Mouse (Mus musculus): ENCODE data around the gene Slc47a2. TPM values are rescaled to one million over a fixed set of nuclear protein-coding genes. Genes with fewer than 3 reads are reported as not detected.

Slc47a2 gene
- polyA plus RNA-seq, 1 experiment from 2014 or later: not detected

DNA sequence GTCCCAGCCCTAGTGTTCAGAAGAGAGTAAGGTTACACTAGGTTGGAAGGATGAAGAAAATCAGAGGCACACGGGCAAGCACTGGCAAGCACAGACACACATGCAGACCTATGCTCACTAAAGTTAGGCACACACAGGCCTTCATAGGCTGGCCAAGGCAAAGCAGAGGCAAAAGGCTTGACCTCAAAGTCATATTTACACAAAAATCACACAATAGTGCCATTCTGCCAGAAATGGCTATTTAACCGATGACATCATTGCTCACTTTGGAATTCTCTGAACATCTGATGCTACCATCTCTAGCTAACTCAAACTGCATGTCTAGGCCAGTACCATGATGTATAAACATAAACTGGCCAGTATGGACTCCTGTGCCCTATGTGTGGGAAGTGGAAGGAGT lies 68.7 kb downstream of the Slc47a2 start:
- no peak overlapping the region for H3K4me3 ChIP-seq
- WGBS: 92% methylated on average over 2 of the region's 2 CpGs
- H3K27ac ChIP-seq: no peak overlapping the region
- H3K9ac ChIP-seq: no peak overlapping the region
- H3K4me2 ChIP-seq (replicated peaks): no peak overlapping the region
- no peaks in the 10 kb centered on the region for H3K36me3 ChIP-seq
- ATAC-seq (ENCODE audit: low FRiP score, low read depth): no peak
- no peaks in the 10 kb centered on the region for H3K9me3 ChIP-seq
- H3K27me3 ChIP-seq (replicated peaks): no peaks in the 10 kb centered on the region
- no peaks in the 10 kb centered on the region for H3K4me1 ChIP-seq

DNA sequence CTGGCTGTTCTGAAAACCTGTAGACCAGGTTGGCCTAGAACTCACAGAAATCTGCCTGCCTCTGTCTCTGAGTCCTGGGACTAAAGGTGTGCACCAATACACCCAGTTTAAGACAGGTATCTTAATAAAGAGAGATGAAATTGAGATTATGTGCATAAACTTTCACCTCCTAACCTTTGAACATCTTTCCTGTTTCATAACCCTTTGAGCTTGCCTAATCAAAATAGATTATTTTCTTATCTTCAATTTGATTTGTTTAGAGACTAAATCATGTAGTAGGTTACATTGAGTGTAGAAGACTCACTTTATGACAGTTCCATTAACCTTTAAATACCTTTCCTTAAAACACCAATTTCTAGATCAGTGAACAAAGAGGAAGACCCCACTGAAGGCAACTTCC lies 71.0 kb downstream of the Slc47a2 start:
- Histone ChIP-seq H3K9ac (no peak overlapping the region), H3K27ac (no peak overlapping the region), H3K36me3 (no peaks in the 10 kb centered on the region), H3K4me1 (no peaks in the 10 kb centered on the region), H3K9me3 (no peaks in the 10 kb centered on the region), H3K27me3 (replicated peaks) (no peaks in the 10 kb centered on the region), H3K4me3 (no peak overlapping the region), H3K4me2 (replicated peaks) (no peak overlapping the region)
- ATAC-seq (ENCODE audit: low FRiP score, low read depth): no peak

DNA sequence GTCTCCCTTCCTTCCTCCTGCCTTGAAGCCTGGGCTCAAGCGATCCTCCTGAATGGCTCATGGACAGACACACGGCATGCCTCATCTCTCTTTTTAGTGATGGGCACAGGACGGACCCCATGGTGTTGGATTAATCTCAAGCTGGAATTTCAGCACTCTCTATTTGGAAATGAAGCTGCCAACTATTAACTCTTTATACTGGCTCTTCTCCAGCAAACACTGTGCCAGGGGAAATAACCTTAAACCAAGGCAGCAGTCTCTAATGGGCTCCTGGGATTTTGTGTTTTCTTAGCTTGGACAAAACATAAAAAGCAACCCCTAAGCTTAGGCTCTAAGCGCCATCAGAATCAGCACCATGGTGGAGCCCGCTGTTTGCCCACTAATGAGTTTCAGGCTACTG lies 72.3 kb downstream of the Slc47a2 start:
- no peaks in the 10 kb centered on the region for H3K27me3 ChIP-seq (replicated peaks)
- no peaks in the 10 kb centered on the region for H3K36me3 ChIP-seq
- H3K4me1 ChIP-seq: peaks cover 5% of the 10 kb centered on the region; the same call in 1 of the 2 replicates
- ATAC-seq (ENCODE audit: low FRiP score, low read depth): no peak
- WGBS: 86% methylated on average over 5 of the region's 5 CpGs
- H3K9me3 ChIP-seq: no peaks in the 10 kb centered on the region
- H3K27ac ChIP-seq: no peak overlapping the region
- no peak overlapping the region for H3K9ac ChIP-seq
- no peak overlapping the region for H3K4me2 ChIP-seq (replicated peaks)
- H3K4me3 ChIP-seq: no peak overlapping the region

DNA sequence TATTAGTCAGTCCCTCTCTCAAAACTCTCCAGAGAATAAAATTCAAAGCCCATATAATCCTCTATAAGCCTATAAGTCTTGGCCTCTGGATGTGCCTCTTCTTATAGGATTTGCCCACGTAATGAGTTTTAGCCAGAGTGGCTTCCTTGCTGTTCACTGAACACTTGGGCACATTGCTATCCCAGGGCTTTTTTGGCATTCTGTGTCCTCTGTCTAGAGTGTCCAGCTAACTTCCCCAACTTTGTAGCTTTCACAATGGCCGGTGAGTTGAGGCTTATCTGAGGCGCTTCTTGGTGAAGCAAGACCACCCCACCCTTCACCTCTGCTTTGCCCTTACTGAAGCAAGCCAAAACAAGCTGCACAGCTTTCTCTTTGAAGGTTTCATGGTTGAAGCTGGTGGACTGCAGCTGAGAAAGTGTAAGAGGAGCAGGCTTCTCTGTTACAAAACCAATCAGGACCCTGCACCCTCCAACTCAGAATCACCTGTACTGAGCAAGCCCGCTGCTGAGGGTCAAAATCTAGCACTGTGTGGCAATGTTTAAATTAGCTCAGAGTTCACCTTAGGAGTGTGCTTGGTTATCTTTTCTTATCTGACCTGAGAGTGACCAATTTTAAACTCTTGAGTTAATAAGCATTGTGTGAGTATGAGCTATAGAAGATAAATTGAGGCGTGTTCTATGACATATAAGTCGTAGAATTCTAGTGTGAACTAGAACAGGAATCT lies 73.9 kb downstream of the Slc47a2 start:
- no peak for ATAC-seq (ENCODE audit: low FRiP score, low read depth)
- Histone ChIP-seq H3K27me3 (replicated peaks) (no peaks in the 10 kb centered on the region), H3K36me3 (no peaks in the 10 kb centered on the region), H3K9me3 (no peaks in the 10 kb centered on the region), H3K4me3 (no peak overlapping the region), H3K4me2 (replicated peaks) (no peak overlapping the region), H3K4me1 (peaks cover 5% of the 10 kb centered on the region; the same call in 1 of the 2 replicates), H3K9ac (no peak overlapping the region), H3K27ac (no peak overlapping the region)
- WGBS: 95% methylated on average over 6 of the region's 6 CpGs

DNA sequence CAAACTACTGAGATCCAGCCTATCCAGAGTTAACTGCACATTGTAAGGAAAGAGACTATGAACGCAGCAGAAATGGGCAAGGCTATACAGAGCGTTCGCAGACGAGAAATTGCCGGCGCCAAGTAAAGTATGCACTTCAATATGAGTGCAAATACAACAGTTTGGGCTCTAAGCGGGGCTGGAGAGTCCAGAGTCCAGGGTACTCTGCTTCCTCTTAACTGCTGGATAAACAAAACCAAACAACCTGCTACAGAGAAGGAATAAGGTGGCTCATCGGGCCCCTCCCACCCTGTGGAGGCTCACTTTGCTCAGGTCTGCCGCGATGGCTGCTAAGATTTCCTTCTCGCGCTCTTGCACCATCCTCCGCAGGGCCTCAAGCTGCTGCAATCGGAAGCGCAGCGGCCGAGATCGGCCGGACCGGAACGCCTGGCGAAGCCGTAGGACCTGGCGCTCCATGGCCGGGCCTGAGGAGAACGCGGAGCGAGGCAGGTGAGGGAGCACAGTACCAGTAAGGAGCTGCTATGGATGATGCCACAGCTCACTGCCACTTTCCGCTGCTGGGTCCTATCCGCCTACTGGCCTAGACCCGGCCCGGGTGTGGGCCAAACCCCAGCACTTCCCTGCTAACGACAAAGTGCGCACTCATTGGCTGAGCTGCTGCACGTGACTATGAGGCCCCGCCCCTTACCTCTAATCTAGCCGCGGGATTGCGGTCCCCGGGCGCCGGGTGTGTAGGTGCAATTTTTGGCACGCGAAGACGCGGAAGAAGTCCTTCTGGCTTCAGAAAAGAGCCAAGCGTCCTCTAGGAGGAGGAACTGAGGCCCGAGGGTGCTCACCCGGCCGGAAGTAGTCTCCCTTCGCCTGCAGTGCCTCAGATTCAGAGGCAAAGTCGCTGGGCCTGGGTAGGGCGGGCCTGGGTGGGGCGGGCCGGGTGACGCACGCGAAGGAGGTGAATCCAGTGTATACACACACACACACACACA lies 75.8 kb downstream of the Slc47a2 start, which contains the start of gene Aldh3a2:
Gene Aldh3a2 (minus strand): TSS at position 914 of the 983 bp plus-strand sequence.
- H3K4me3 ChIP-seq: peak within 1 kb of the TSS; percentile 68
- peak within 1 kb of the TSS; percentile 72 for H3K27ac ChIP-seq
- H3K9me3 ChIP-seq: no peaks in the 10 kb centered on the region
- H3K4me1 ChIP-seq: peaks cover 5% of the 10 kb centered on the region; the same call in 1 of the 2 replicates
- peak; percentile 100 for ATAC-seq (ENCODE audit: low FRiP score, low read depth)
- H3K9ac ChIP-seq: peak within 1 kb of the TSS; percentile 71
- WGBS: under 1% methylated on average over 58 of the region's 58 CpGs
- peaks cover 13% of the 10 kb centered on the region for H3K36me3 ChIP-seq
- no peaks in the 10 kb centered on the region for H3K27me3 ChIP-seq (replicated peaks)
- peak within 1 kb of the TSS; percentile 77 for H3K4me2 ChIP-seq (replicated peaks)

DNA sequence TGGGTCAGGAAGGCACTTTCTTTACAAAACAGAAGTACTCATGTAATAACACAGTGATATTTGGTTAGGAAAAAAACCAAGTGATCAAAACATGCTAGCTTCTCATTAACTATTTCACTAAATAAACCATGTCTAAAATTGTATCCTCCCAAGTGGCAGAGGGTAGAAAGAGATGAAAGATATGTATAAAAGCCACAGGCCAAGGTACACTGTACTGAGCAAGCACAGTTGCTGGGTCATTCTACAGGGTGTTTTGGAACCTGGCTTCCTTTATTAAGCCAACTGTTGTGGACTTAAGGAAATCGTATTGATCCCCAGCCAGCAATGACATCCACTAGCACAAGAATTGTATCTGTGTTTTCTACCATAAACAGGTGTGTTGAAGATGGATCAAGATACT lies 78.8 kb downstream of the Slc47a2 start:
- Histone ChIP-seq H3K4me2 (replicated peaks) (no peak overlapping the region), H3K27ac (no peak overlapping the region), H3K4me1 (peaks cover 5% of the 10 kb centered on the region; the same call in 1 of the 2 replicates), H3K9me3 (no peaks in the 10 kb centered on the region), H3K27me3 (replicated peaks) (no peaks in the 10 kb centered on the region), H3K4me3 (no peak overlapping the region), H3K9ac (no peak overlapping the region), H3K36me3 (peaks cover 35% of the 10 kb centered on the region)
- no peak for ATAC-seq (ENCODE audit: low FRiP score, low read depth)
- WGBS: 94% methylated on average over 1 of the region's 1 CpGs

DNA sequence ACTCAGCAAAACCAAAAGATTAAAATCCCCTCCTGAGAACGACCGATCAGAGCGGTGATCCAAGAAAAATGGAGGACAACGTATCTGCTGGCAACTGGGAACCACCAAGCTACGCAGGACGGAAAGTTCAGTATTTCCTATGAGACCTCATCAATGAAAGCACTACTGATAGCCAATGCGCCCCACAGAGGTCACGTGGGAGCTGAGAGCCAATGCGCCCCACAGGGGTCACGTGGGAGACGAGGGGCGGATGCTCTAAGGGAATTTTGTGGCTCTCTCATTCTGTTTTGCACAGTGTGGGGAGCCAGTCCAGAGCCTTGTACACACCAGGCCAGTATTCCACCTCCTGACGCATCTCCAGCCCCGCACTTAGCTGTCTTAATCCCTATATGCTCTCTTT lies 80.1 kb downstream of the Slc47a2 start:
- Histone ChIP-seq H3K27me3 (replicated peaks) (no peaks in the 10 kb centered on the region), H3K9ac (no peak overlapping the region), H3K9me3 (no peaks in the 10 kb centered on the region), H3K4me3 (no peak overlapping the region), H3K4me2 (replicated peaks) (no peak overlapping the region), H3K27ac (no peak overlapping the region), H3K4me1 (peaks cover 5% of the 10 kb centered on the region; the same call in 1 of the 2 replicates), H3K36me3 (peaks cover 41% of the 10 kb centered on the region)
- WGBS: 95% methylated on average over 14 of the region's 14 CpGs
- no peak for ATAC-seq (ENCODE audit: low FRiP score, low read depth)

DNA sequence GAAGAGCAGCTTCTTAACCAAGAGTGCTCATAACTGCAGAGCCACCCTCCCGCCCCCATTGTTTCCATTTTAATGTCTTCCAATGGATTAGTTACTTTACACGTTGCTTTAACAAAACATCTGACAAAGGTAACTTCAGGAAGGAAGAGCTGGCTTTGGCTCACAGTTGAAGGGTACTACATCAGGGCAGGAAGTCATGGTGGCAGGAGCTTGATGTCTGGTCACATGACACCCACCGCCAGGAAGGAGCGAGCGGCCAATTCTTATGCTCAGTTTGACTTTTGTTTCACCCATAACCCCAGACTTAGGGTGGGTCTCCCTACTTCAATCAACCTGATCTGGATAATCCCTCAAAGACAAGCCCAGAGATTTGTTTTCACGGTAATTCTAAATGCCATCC lies 83.6 kb downstream of the Slc47a2 start:
- Histone ChIP-seq H3K27me3 (replicated peaks) (no peaks in the 10 kb centered on the region), H3K9ac (no peak overlapping the region), H3K4me1 (no peaks in the 10 kb centered on the region), H3K4me3 (no peak overlapping the region), H3K4me2 (replicated peaks) (no peak overlapping the region), H3K36me3 (peaks cover 66% of the 10 kb centered on the region), H3K9me3 (no peaks in the 10 kb centered on the region), H3K27ac (no peak overlapping the region)
- no peak for ATAC-seq (ENCODE audit: low FRiP score, low read depth)
- WGBS: 92% methylated on average over 6 of the region's 6 CpGs

DNA sequence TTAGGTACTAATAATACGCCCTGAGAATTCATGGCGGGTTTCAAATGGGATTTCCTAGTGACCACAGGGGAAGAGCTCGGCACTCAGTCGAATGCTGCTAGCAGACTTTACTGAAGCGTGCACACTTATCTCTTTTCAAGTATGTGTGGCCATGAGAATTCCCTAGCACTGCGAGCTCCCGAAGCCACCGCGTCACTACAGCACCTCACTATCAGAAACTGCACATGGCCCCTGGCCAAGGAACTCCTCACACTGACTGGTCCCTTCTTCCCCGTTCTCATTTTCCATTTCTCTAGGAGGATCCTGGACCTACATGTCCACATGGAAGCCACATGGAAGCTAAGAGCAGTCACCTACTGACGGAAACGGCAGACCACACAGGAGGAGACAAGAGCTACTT lies 89.9 kb downstream of the Slc47a2 start:
- ATAC-seq (ENCODE audit: low FRiP score, low read depth): no peak
- 92% methylated on average over 12 of the region's 12 CpGs for WGBS
- Histone ChIP-seq H3K9ac (no peak overlapping the region), H3K4me1 (no peaks in the 10 kb centered on the region), H3K9me3 (no peaks in the 10 kb centered on the region), H3K4me2 (replicated peaks) (no peak overlapping the region), H3K27me3 (replicated peaks) (no peaks in the 10 kb centered on the region), H3K4me3 (no peak overlapping the region), H3K27ac (no peak overlapping the region), H3K36me3 (peaks cover 60% of the 10 kb centered on the region)

DNA sequence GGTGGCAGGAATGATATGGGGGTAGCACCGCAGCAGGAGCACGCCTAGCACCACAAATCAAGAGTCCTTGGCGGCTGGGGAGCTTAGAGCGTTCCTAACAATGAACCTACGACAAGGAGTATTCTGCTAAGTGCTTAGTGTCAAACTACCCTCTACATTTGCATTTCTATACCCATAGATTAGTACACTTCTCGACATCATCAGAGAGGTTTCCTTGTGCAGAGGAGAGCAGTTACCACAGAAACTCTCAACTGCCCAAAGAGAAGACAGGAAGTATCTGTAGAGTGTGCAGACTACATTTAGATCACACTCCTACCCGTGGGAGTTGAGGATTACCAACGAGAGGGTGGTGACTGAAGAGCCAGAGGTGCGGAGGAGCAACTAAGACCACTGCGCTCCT lies 90.9 kb downstream of the Slc47a2 start:
- Histone ChIP-seq H3K9me3 (no peaks in the 10 kb centered on the region), H3K36me3 (peaks cover 60% of the 10 kb centered on the region), H3K27me3 (replicated peaks) (no peaks in the 10 kb centered on the region), H3K27ac (no peak overlapping the region), H3K4me2 (replicated peaks) (no peak overlapping the region), H3K4me3 (no peak overlapping the region), H3K9ac (no peak overlapping the region), H3K4me1 (no peaks in the 10 kb centered on the region)
- 75% methylated on average over 10 of the region's 10 CpGs for WGBS
- no peak for ATAC-seq (ENCODE audit: low FRiP score, low read depth)
